Mouse (Mus musculus) CH12.LX (cell line): ENCODE measurements around the gene Fgfr2.

Experiments
- IRF4 ChIP-seq: IDR thresholded peaks from 2 replicates; pipeline ENCODE4 v1.6.1; 2014; ENCODE audit warnings: low read depth, mild to moderate bottlenecking, inconsistent platforms, low read length, improper control_type of control experiment
- JUND ChIP-seq: conservative IDR thresholded peaks from 2 replicates; pipeline ENCODE4 v1.6.1; 2011; ENCODE audit warnings: low read depth, low read length, improper control_type of control experiment
- MAX ChIP-seq: IDR thresholded peaks from 2 replicates; pipeline ENCODE4 v1.6.1; 2011; ENCODE audit warnings: low read length, improper control_type of control experiment
- POLR2A ChIP-seq: IDR thresholded peaks from 2 replicates; pipeline ENCODE4 v1.6.1; 2011; ENCODE audit warnings: low read depth, mild to moderate bottlenecking, improper control_type of control experiment, low read length
- TCF12 ChIP-seq: IDR thresholded peaks from 2 replicates; pipeline ENCODE4 v1.6.1; 2014; ENCODE audit warnings: low read depth, mild to moderate bottlenecking, inconsistent platforms, low read length, improper control_type of control experiment

GRCm38 (mm10) chr7:130768151-130768550 is 2355.0 kb downstream of the Fgfr2 start:
- no peak for TF ChIP-seq JUND
- no peak for TF ChIP-seq POLR2A
- TF ChIP-seq TCF12, result no peak
- no peak for TF ChIP-seq MAX
- no peak for TF ChIP-seq IRF4
